Mouse (Mus musculus) stomach, embryonic 16.5 days (tissue): ENCODE data around the gene Ccl4. TPM values are rescaled to one million over a fixed set of nuclear protein-coding genes. Genes with fewer than 3 reads are reported as not detected.

Source experiments
- ATAC-seq: fragments of 200-750 bp; cut with Nextera tagmentation; 2 replicates; pipeline ENCODE4 v1.8.0; 2017; ENCODE audit warnings: moderate number of reproducible peaks, moderate TSS enrichment; ENCODE audit not compliant: insufficient read depth, low FRiP score
- H3K27ac ChIP-seq: fragments of 300-500 bp; sonication (generic); 2 replicates; pipeline ENCODE4 v1.5.1; 2014; ENCODE audit warnings: low read length
- H3K27me3 ChIP-seq: fragments of 300-500 bp; sonication (generic); 2 replicates; pipeline ENCODE4 v1.6.1; 2014; ENCODE audit warnings: low read length, control low read depth, mixed read lengths; ENCODE audit not compliant: control insufficient read depth, insufficient read depth
- H3K36me3 ChIP-seq: fragments of 300-500 bp; sonication (generic); 2 replicates; pipeline ENCODE4 v1.6.1; 2014; ENCODE audit warnings: low read length; ENCODE audit not compliant: control insufficient read depth, insufficient read depth
- H3K4me1 ChIP-seq: fragments of 300-500 bp; sonication (generic); 2 replicates; pipeline ENCODE4 v1.6.1; 2014; ENCODE audit warnings: low read length, control low read depth, mixed read lengths; ENCODE audit not compliant: control insufficient read depth, insufficient read depth
- H3K4me2 ChIP-seq: fragments of 300-500 bp; sonication (generic); 2 replicates; pipeline ENCODE4 v1.6.1; 2014; ENCODE audit warnings: low read depth, low read length, mixed read lengths
- H3K4me3 ChIP-seq: fragments of 300-500 bp; sonication (generic); replicated peaks from 2 replicates; pipeline ENCODE4 v1.5.1; 2014; ENCODE audit warnings: mild to moderate bottlenecking, low read length
- H3K9ac ChIP-seq: fragments of 300-500 bp; sonication (generic); 2 replicates; pipeline ENCODE4 v1.6.1; 2014; ENCODE audit warnings: low read length
- H3K9me3 ChIP-seq: fragments of 300-500 bp; sonication (generic); replicated peaks from 2 replicates; pipeline ENCODE4 v1.6.1; 2016; ENCODE audit warnings: low read length, control low read depth; ENCODE audit not compliant: control insufficient read depth
- WGBS: fragments of 180-500 bp; shearing (Covaris S2); extraction: QIAGEN DNeasy Blood & Tissue Kit; methylation state at CpG from one replicate; pipeline ENCODE4 v1.1.7; 2014; 5-methylcytosine and 5-hydroxymethylcytosine counted together
- polyA plus RNA-seq: library from polyadenylated mRNA; unstranded; fragments of >200 nt; fragmentation: Nextera tagmentation; extraction: Ambion mirVana; gene quantifications from 2 replicates; pipeline ENCODE4 v1.2.1, GENCODE M21; 2015

Gene Ccl4
- polyA plus RNA-seq, 1 experiment from 2014 or later = 1.1 TPM

GRCm38 (mm10) chr11:83634898-83635297, 27.5 kb upstream of the Ccl4 start:
- no peak overlapping the region for H3K4me2 ChIP-seq
- H3K27ac ChIP-seq = no peak overlapping the region
- 93% methylated on average over 2 of the region's 2 CpGs for WGBS
- H3K27me3 ChIP-seq = no peaks in the 10 kb centered on the region
- no peaks in the 10 kb centered on the region for H3K36me3 ChIP-seq
- H3K9ac ChIP-seq = no peak overlapping the region
- ATAC-seq = no peak
- H3K9me3 ChIP-seq = no peaks in the 10 kb centered on the region
- H3K4me3 ChIP-seq = no peak overlapping the region
- no peaks in the 10 kb centered on the region for H3K4me1 ChIP-seq

GRCm38 (mm10) chr11:83636742-83637235, 25.6 kb upstream of the Ccl4 start:
- ATAC-seq = no peak
- Histone ChIP-seq H3K36me3 (no peaks in the 10 kb centered on the region), H3K9ac (no peak overlapping the region), H3K27me3 (no peaks in the 10 kb centered on the region), H3K27ac (no peak overlapping the region), H3K4me2 (no peak overlapping the region), H3K4me1 (no peaks in the 10 kb centered on the region), H3K4me3 (no peak overlapping the region), H3K9me3 (no peaks in the 10 kb centered on the region)
- 86% methylated on average over 1 of the region's 1 CpGs for WGBS

- Histone ChIP-seq H3K9me3 (no peaks in the 10 kb centered on the region), H3K36me3 (no peaks in the 10 kb centered on the region), H3K27me3 (no peaks in the 10 kb centered on the region), H3K27ac (no peak overlapping the region), H3K4me1 (no peaks in the 10 kb centered on the region), H3K4me2 (no peak overlapping the region), H3K9ac (no peak overlapping the region), H3K4me3 (no peak overlapping the region)
- ATAC-seq = no peak
- 55% methylated on average over 2 of the region's 2 CpGs for WGBS
Measured at GRCm38 (mm10) chr11:83638934-83639333, 23.4 kb upstream of the Ccl4 start.

GRCm38 (mm10) chr11:83639533-83639932, 22.9 kb upstream of the Ccl4 start:
- Histone ChIP-seq H3K9me3 (no peaks in the 10 kb centered on the region), H3K9ac (no peak overlapping the region), H3K27me3 (no peaks in the 10 kb centered on the region), H3K4me2 (no peak overlapping the region), H3K4me3 (no peak overlapping the region), H3K36me3 (no peaks in the 10 kb centered on the region), H3K4me1 (no peaks in the 10 kb centered on the region), H3K27ac (no peak overlapping the region)
- WGBS = 63% methylated on average over 3 of the region's 3 CpGs
- ATAC-seq = no peak

- ATAC-seq = no peak
- Histone ChIP-seq H3K36me3 (no peaks in the 10 kb centered on the region), H3K9me3 (no peaks in the 10 kb centered on the region), H3K4me2 (no peak overlapping the region), H3K4me3 (no peak overlapping the region), H3K4me1 (no peaks in the 10 kb centered on the region), H3K9ac (no peak overlapping the region), H3K27me3 (no peaks in the 10 kb centered on the region), H3K27ac (no peak overlapping the region)
- WGBS = 69% methylated on average over 5 of the region's 5 CpGs
Measured at GRCm38 (mm10) chr11:83640141-83640540, 22.2 kb upstream of the Ccl4 start.

- no peak for ATAC-seq
- no peaks in the 10 kb centered on the region for H3K4me1 ChIP-seq
- no peak overlapping the region for H3K9ac ChIP-seq
- H3K27ac ChIP-seq = no peak overlapping the region
- 55% methylated on average over 2 of the region's 2 CpGs for WGBS
- H3K9me3 ChIP-seq = no peaks in the 10 kb centered on the region
- H3K36me3 ChIP-seq = no peaks in the 10 kb centered on the region
- H3K27me3 ChIP-seq = no peaks in the 10 kb centered on the region
- no peak overlapping the region for H3K4me3 ChIP-seq
- no peak overlapping the region for H3K4me2 ChIP-seq
Measured at GRCm38 (mm10) chr11:83641216-83641615, 21.2 kb upstream of the Ccl4 start.

GRCm38 (mm10) chr11:83645521-83645920, 16.9 kb upstream of the Ccl4 start, which contains the start of gene Rpl9-ps1:
Rpl9-ps1 (minus strand) TSS chr11:83645621.
- WGBS = 81% methylated on average over 1 of the region's 1 CpGs
- Histone ChIP-seq H3K27ac (no peak within 1 kb of the TSS), H3K4me3 (no peak within 1 kb of the TSS), H3K36me3 (no peaks in the 10 kb centered on the region), H3K4me1 (no peaks in the 10 kb centered on the region), H3K4me2 (no peak within 1 kb of the TSS), H3K9ac (no peak within 1 kb of the TSS), H3K9me3 (no peaks in the 10 kb centered on the region), H3K27me3 (no peaks in the 10 kb centered on the region)
- ATAC-seq = no peak

GRCm38 (mm10) chr11:83646356-83647149, 15.8 kb upstream of the Ccl4 start:
- H3K27me3 ChIP-seq = no peaks in the 10 kb centered on the region

GRCm38 (mm10) chr11:83649305-83649841, 13.0 kb upstream of the Ccl4 start, which contains the start of gene Ccl3:
Ccl3 (minus strand) TSS chr11:83649355.
- 77% methylated on average over 8 of the region's 8 CpGs for WGBS
- no peaks in the 10 kb centered on the region for H3K27me3 ChIP-seq
- ATAC-seq = no peak

More at GRCm38 (mm10) chr11:83646356-83647149, 15.8 kb upstream of the Ccl4 start:
- Histone ChIP-seq H3K4me2 (no peak overlapping the region), H3K4me1 (no peaks in the 10 kb centered on the region), H3K36me3 (no peaks in the 10 kb centered on the region), H3K4me3 (no peak overlapping the region), H3K27ac (no peak overlapping the region), H3K9me3 (no peaks in the 10 kb centered on the region), H3K9ac (no peak overlapping the region)
- no peak for ATAC-seq
- 89% methylated on average over 6 of the region's 6 CpGs for WGBS

More at GRCm38 (mm10) chr11:83649305-83649841, 13.0 kb upstream of the Ccl4 start, which contains the start of gene Ccl3:
- Histone ChIP-seq H3K4me1 (no peaks in the 10 kb centered on the region), H3K9ac (no peak within 1 kb of the TSS), H3K9me3 (no peaks in the 10 kb centered on the region), H3K27ac (no peak within 1 kb of the TSS), H3K36me3 (no peaks in the 10 kb centered on the region), H3K4me3 (no peak within 1 kb of the TSS), H3K4me2 (0 out of 2 replicates have a peak within 1 kb of the TSS, but pooled peaks have one; percentile 9)
